Mouse (Mus musculus): ENCODE results near the gene Trp53bp2.
A peak's percentile ranks its signal among the peaks of the same experiment; 100 is the strongest.

Gene Trp53bp2

DNA sequence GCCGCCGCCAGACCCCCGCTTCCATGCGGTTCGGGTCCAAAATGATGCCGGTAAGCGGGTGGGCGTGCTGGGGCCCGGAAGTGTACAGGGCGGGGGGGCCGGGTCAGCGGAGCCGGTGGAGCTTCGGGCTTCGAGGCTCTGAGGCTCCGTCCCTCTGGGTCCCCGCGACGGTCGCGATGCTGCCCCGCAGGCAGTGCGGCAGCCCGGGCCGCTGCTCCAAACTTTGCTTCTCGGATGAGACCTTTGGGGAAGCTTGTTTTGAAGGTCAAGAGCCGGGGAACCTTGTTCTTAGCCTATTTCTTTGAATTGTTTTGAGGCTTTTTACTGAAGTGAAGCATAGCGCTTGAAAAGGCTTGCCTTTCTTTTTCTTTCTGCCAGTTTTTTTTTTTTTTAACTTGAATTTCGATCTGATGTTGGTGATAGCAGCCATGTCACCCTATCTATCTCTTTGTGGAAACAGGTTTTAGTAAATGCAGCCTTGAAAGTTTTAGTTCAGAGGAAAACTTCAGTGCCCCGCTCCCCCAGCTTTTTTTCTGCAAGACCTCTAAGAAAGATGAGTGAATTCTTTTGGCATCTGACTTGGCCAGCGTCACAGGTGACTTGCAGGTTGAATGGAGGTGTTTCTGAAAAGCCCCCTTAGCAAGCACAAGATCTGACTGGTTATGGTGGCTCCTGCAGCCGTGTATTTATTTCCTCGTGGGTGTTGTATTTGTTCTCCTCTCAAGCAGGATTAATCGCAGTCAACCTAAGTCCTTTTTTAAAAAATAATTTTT, 615 bp downstream of the Trp53bp2 start:
- peak; percentile 54 for DNase-seq

DNA sequence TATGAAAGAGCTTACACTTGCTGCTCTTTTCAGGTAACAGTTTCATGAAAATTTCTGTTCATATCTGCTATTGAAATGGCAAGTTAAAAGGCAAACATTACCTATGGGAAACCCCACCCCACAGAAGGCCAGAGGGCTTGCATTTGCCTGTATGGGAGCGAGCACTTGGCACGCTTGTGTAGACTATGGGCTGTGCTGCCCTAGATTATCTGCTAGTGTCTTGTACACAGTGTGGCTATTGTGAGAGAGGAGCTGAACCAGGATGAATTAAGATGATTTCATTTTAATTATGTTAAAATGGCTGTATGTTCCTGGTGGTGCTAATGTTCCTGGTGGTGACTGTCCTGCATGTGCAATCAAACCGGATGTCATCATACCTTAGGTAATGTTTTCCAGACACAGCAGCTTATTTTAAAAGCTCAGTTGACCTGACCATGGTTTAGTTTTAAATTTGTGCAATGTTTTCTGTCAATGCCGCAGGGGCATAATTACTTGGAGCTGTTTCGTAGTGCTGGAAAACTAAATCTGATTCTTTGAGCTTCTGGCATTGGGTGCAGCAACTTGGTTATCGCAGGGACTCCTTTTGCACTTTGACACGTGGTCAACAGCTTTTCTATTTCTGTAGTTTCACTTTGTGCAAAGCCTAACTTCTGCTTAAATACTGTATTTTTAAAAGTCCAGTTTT, 3.8 kb downstream of the Trp53bp2 start:
- DNase-seq, result no peak

DNA sequence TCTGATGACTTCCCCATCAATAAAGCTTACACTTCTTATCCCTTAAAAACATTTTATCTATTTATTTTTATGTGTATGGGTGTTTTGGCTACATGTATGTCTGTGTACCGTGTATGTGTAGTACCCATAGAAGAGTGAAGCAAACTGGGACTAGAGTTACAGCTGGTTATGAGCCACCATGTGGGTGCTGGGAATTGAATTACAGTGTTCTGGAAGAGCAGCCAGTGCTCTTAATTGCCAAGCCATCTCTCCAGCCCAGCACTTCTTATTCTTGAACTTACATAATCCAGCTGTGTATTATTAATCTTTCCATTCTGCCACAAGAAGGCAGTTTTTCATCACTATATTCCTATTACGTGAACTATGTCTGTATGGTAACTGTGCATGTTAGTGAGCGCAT, 10.5 kb downstream of the Trp53bp2 start:
- no peak for DNase-seq

DNA sequence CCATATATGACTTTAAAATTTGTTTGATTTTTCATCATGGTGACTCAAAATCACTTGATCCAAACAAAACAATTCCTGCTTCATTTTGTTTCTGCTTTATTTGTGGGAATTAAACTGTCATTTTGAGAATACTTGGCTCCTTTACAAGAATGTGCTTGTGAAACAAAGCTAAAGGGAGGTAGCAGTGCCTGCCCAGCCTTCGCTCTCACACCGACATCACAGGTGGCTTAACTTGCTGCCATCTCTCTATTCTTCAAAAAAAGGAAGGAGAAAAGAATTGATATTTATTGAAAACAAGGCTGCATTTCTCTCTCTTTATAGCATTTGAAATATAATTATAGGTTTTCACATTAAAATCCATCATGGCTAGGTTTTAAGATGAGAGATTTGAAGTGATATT, 15.3 kb downstream of the Trp53bp2 start:
- DNase-seq, result no peak

DNA sequence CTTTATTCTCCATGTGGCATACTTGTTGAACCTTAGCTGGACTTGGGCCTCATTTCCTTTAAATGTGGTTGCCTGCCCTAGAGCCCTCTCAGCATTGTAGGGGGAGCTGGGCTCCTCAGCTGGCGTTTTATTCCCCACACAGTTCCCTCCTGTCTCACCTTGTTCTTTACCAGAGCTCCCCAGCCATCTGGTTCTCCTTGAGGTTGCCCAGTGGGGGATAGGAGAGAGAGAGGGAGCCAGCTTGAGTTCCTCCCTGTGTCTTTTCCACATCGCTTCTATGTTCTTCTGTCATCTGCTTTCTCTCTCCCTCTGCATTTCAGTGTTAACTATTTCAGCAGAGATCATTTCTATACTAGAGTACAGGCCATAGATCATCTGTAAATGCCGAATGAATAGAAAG, 16.2 kb downstream of the Trp53bp2 start:
- peak; percentile 47 for DNase-seq

DNA sequence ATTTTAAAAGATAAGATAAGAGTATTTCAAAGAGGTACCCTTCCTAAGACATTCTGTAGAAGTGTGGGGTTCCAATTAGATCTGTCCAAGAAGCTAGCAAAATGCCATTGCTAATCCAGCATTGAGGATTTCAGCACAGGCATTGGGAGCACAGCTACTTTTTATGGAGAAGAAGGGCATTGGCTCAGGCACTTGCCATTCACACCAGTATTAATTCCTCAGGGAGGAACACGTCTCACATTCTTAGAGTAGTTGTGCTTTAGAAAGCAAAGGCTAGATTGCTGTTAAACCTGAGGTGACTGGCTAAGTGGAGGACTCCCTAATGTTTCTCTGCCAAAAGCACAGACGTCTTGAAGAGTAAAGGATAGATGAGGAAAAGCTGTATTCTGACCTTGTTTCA, 17.5 kb downstream of the Trp53bp2 start:
- no peak for DNase-seq

DNA sequence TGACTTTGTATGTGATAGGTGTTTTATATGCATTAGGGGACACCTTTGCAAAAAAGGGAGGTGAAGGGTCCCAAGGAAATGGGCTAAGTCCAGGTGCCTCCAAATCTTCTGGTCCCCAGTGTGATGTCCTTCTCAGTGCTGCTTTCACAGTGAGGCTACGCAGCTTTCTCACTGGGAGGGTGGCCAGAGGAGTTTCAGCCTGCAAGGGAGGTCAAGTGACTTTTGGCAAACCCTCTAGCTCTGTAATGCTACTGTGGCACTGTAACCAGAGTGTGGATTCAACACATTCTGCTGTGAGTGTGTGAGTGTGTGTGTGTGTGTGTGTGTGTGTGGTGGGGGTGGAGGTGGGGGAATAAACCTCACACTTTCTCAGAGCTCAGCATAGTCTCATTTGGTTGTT, 18.5 kb downstream of the Trp53bp2 start:
- DNase-seq, result no peak

DNA sequence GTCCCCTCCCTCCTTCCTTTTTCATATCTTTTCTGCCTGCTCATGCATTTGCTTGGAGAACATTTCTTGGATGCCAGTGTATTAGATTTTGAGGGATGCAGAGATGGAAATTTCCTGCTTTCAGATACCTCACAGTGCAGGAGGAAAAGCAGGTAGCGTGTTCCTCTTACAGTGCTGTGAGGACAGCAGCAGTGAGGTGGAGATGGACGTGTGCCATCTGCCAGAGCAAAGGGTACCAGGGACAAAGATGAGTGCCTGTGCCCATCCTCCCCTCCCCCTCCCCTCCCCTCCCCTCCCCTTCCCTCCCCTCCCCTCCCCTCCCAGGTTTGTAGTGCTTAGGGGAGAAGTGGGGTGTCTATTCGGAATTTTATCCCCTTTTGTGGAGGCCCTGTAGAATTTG, 20.9 kb downstream of the Trp53bp2 start:
- no peak for DNase-seq

DNA sequence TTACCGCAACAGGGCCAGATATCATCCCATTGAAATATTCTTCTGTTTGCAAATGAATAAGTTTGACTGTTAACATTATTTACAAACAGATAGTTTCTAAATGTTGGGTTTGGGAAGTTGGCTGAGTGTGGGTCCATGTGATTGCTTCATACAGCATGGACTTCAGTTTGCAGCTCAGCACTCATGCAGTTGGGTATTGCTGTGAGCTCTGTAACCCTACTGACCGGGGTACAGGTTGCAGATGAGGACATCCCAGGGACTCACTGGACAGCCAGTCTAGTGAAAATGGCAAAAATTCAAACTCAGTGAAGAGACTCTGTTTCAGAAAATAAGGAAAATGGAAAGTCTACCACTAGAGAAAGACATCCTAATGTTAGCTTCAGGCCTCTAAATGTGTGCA, 21.7 kb downstream of the Trp53bp2 start:
- no peak for DNase-seq

DNA sequence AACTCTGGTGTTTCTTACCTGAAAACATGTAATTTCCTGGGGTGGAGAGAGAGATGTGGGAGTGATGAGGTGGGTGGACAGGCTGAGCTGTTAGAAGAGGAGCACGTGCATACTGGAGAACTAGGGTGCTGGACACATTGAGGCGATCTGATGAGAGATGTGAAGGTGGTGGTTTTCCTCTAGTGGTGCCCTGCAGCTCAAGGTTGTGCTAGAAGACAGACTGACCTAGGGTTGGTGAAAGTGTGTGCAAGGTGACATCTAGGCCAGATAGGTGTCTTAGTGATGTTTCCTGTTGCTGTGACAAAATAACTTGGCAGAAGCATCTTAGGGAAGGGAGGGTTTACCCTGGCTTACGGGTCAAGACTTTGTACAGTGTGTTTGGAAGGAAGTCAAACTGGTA, 23.1 kb downstream of the Trp53bp2 start:
- no peak for DNase-seq

DNA sequence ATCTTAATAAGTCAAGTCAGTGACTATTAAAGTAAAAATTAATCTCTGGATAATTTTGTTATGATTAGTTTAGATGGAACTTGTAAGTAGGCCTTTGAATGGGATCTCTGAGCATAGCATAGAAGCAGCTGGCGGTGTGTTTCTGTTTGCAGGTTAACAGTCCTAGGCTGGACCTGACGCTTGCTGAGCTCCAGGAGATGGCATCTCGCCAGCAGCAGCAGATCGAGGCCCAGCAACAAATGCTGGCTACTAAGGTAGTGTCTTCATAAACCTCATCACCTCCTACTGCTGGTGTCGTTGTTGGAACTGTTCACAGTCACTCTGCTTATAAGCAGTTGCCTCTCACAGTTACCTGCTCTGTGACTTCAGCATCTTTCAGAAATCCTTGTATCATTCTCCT, 27.8 kb downstream of the Trp53bp2 start:
- no peak for DNase-seq

DNA sequence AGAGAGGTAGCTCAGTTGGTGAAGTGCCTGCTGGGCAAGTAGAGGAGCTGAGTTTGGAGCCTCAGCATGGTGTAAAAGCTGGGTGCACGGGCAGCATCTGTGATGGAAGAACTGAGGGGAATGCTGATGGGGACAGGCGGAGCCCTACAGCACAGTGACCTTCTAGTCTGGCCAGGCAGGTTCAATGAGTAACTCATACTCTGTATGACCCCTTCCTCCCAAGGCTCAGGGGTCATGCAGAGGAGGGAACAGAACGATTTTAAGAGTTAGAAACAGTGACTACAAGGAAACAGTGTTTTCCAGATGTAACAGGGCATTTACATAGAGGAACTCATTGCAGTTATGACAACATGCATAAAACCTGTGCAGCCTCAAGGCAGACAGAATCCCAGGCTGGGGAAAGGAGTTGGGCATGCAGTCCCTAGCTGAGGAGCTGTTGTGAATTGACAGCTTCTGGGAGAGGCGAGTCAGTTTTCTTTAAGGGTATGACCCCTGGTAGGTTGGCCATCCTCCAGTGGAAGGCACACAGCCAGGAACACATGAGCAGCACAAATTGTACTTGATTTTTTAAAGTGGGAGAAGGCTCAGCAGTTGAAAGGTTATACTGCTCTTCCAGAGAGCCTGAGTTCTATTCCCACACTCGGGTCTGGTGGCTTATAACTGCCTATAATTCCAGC, 30.7 kb downstream of the Trp53bp2 start:
- DNase-seq, result no peak

DNA sequence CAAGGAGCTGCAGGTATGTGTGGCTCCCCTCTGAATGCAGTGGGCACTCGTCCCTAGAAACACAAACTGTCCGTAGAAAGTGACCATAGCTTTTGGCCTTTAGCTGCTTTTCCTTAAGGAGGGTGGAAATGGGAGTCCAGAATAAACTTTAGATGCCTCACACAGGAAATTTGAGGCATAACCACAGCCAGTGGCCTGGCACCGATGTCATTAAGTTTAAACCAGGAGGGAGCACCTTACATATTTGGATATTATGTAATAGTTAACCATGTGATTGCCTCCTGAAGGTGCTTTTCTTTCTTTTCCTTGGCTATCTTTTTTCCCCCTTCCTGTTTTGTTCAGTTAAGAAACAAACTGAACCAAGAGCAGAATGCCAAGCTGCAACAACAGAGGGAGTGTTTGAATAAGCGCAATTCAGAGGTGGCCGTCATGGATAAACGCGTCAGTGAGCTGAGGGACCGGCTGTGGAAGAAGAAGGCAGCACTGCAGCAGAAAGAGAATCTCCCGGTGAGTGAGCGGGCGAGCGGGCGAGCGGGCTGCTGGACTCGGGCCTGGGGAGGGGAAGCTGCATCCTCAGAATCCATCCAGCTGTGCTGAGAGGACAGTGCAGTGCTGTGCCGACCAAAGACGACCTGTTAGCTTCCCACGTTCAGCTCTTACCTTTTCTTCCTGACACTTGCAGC, 33.0 kb downstream of the Trp53bp2 start:
- DNase-seq, result no peak

DNA sequence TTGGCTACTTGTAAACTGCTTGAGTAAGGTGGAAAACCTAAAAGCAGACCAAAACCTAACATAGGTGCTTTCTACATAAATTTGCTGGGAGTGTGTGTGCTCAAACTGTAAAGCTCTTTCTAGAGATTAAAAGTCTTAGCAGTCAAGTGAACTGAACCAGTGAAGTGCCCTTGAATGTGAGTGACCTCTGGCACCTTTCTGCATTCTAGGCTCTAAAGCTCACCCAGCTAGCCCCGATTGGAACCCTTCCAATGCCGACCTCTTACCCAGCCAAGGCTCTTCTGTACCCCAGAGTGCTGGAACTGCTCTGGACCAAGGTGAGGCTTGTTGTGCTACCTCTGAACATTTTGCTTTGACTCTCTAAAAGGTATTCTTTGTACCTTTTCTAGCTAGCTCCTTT, 35.1 kb downstream of the Trp53bp2 start:
- DNase-seq, result no peak

DNA sequence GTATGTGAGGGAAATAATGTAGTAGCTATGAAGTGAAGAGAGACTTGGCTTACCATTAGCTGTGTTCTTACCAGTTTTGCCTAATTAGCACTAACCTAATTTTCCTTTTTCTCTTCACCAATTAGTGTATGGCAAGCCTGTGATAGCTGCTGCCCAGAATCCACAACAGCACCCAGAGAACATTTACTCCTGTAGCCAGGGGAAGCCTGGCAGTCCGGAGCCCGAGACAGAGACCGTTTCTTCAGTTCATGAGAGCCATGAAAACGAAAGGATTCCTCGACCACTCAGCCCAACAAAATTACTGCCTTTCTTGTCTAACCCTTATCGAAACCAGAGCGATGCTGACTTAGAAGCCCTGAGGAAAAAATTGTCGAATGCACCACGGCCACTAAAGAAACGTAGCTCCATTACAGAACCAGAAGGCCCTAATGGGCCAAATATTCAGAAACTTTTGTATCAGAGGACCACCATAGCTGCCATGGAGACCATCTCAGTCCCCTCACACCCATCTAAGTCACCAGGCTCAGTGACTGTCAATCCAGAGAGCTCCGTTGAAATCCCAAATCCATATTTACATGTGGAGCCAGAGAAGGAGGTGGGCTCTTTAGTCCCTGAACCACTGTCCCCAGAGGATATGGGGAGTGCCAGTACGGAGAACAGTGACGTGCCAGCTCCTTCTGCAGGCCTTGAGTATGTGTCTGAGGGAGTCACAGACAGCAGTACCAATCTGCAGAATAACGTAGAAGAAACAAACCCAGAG, 39.5 kb downstream of the Trp53bp2 start:
- no peak for DNase-seq

DNA sequence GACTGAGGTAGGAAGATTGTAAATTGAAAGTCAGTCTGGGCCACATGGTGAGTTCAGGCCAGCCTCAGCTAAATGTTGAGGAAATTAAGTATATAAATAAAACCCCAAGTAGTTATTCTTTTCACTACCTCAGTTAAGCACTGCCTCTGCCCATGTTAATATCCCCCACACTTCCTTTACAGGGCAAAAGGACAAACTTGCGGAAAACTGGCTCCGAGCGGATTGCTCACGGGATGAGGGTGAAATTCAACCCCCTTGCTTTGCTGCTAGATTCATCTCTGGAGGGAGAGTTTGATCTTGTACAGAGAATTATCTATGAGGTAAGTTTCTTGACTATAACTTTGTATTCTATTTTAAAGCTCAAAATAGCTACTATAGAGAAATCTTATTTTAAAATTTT, 43.5 kb downstream of the Trp53bp2 start:
- no peak for DNase-seq

DNA sequence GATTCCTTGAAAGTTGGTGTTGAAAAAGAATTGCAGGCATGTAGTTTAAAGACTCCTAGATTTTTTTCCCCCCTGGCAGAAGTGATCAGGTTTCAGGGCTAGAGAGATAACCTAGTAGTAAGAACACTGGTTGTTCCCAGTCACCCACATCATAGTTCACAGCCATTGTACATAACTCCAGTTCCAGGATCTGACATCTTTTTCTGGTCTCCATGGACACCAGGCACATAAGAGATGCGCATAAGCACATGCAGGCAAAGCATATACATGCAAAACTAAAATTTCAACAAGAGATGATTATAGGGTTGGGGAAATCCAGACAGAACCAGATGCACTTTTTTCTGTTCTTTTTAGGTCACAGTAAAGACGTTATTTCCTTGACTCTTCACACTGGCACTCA, 46.1 kb downstream of the Trp53bp2 start:
- no peak for DNase-seq

DNA sequence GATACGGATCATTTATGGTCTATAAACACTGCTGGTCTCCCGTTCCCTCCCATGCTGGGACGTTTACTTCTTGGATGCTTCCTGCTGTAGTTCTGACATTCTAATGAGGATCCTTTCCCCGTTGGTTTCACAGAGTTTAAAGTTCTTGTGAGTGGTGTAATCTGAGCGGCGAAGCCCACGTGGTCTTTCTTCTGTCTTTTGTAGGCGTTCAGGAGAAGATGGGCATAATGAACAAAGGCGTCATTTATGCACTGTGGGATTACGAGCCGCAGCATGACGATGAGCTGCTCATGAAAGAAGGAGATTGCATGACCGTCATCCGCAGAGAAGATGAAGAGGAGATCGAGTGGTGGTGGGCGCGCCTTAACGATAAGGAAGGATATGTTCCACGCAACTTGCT, 49.6 kb downstream of the Trp53bp2 start:
- DNase-seq, result no peak

DNA sequence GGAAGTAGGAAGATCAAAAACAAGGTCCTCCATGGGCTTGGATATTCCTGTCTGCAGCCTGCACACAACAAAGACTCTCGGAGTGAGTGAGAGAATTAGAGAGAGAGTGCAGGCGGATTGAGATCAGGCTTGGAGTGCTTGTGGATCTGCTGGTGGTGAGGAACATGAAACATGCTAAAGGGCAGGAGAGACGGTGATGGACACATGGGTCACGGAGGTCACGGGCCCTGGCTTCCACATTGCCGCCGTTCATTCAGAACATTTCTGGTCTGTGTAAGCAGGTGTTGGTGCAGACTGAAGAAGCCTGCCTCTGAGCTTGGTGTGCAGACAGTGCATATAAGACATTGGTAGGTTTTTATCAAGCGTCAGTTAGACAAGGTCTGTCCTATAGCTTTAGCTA, 50.5 kb downstream of the Trp53bp2 start:
- DNase-seq, result no peak

DNA sequence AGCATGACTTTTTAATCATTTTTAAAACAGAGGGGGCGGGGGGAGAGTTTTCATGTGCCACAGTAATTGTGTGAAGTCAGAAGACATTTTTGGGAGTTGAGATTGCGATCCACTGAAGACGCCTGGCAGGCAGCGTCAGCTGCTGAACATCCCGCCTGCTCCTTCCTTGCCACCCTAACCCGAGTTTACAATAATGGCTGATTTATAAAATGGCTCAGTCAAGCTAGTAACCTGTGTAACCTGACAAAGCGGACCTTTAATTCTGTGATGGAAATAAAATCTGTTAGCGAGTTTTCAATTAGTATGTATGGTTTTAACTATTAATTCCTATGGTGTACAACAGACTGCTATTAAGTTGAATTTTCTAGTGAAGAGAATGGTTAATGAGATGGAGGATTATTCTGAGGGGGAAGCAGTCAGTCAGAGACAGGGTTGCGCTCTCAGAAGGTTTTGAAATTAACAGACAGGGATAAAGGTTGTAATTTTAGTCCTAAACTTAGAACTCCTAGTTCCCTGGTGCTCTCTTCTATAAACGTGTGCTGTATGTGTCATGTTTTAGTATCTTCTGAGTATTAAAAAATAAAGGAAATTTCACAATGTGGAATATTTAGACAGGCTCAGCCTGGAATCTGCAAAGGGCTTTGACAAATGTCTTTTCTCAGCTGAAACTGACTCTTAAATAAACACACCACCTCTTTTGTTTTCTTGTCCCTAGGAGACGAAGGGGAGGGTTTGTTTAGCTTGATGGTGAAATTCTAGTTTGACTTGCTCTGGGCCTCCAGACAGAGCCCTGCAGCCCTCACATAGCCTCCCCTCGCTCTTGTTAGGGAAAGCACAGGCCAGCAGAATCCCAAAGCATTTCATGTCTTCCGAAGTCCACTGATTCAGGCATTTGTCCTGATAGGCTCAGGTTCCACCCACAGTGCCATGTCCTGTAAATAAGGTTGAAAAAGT, 51.6 kb downstream of the Trp53bp2 start:
- no peak for DNase-seq

DNA sequence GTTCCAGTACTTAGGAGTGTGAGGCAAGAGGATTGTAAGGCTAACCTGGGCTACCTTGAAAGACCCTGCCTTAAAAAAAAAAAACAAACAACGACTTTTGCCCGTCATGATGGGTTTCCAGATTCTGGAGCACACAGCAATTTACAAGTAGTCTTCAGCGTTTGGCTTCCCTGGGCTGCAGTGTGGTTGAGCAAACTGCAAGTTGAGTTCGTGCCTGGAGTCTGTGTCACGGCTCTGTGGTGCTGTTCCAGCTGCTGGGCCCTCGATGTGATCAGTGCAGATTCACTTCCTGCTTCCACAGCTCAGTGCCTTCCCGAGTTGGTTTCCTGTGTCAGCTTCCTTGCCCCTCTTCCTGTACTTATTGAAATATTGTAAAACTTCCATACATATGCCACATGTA, 52.3 kb downstream of the Trp53bp2 start:
- DNase-seq, result no peak

DNA sequence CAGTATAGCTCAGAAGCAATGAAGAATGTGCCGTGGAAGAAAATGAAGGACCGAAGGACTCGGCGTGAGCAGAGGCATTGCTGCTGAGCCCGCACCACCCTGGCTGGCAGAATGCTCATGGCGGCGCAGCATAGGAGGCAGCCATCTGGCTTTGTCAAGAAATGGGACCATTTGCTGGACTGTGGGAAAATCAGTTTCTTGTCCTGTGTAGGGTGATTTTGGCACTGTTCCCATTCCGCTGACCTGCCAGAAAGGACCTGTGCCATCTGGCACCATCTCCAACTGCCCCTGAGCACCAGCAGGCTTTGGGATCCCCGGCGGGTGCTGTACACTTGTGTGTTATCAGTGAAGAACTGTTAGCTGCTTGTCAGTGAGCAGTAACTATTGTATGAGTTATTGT, 52.8 kb downstream of the Trp53bp2 start:
- peak; percentile 95 for DNase-seq
